Mouse (Mus musculus): ENCODE results near the gene Nol7. TPM values are rescaled to one million over a fixed set of nuclear protein-coding genes. Genes with fewer than 3 reads are reported as not detected.
A peak's percentile ranks its signal among the peaks of the same experiment; 100 is the strongest.

Gene Nol7
- total RNA-seq (2021): 100 to 1,000 TPM; 102 to 103 TPM

GRCm38 (mm10) chr13:43398297-43399080 is at the start of gene Nol7:
Nol7 (plus strand) TSS chr13:43398390.
- peak; percentile 96 for DNase-seq
- intact Hi-C loops (cut with DNase I): loop anchor here (5.0 kb wide), 1 partner anchor 216 kb away; no protein-coding TSS in a partner anchor

GRCm38 (mm10) chr13:43349376-43349775 is 48.8 kb upstream of the Nol7 start:
- intact Hi-C loops (cut with DNase I): no loop called here
- DNase-seq: no peak

- no peak for DNase-seq
- intact Hi-C loops (cut with DNase I): no loop called here
Observed at GRCm38 (mm10) chr13:43350489-43351169, 47.6 kb upstream of the Nol7 start.

GRCm38 (mm10) chr13:43353356-43353755 is 44.8 kb upstream of the Nol7 start:
- no peak for DNase-seq
- intact Hi-C loops (cut with DNase I): no loop called here

GRCm38 (mm10) chr13:43354362-43354761 is 43.8 kb upstream of the Nol7 start:
- intact Hi-C loops (cut with DNase I): no loop called here
- no peak for DNase-seq

- intact Hi-C loops (cut with DNase I): no loop called here
- DNase-seq: no peak
Observed at GRCm38 (mm10) chr13:43356346-43357125, 41.7 kb upstream of the Nol7 start.

GRCm38 (mm10) chr13:43360534-43360933 is 37.7 kb upstream of the Nol7 start:
- no peak for DNase-seq
- intact Hi-C loops (cut with DNase I): no loop called here

GRCm38 (mm10) chr13:43362353-43362752 is 35.8 kb upstream of the Nol7 start:
- intact Hi-C loops (cut with DNase I): no loop called here
- DNase-seq: peak; percentile 35

- DNase-seq: peak; percentile 92
- intact Hi-C loops (cut with DNase I): no loop called here
Observed at GRCm38 (mm10) chr13:43364985-43365824, 33.0 kb upstream of the Nol7 start, which contains the start of gene Sirt5. Sirt5 (plus strand) TSS chr13:43365496.

- intact Hi-C loops (cut with DNase I): no loop called here
- DNase-seq: no peak
Observed at GRCm38 (mm10) chr13:43365825-43366184, 32.4 kb upstream of the Nol7 start.

GRCm38 (mm10) chr13:43370063-43370462 is 28.1 kb upstream of the Nol7 start:
- intact Hi-C loops (cut with DNase I): loop anchor here (10.0 kb wide), 1 partner anchor 195 kb away; the partner anchor contains the start of gene Tbc1d7
- no peak for DNase-seq

GRCm38 (mm10) chr13:43372892-43373291 is 25.3 kb upstream of the Nol7 start:
- intact Hi-C loops (cut with DNase I): loop anchor here (10.0 kb wide), 1 partner anchor 198 kb away; the partner anchor contains the start of gene Tbc1d7

GRCm38 (mm10) chr13:43374205-43374604 is 24.0 kb upstream of the Nol7 start:
- DNase-seq: no peak
- intact Hi-C loops (cut with DNase I): loop anchor here (10.0 kb wide), 1 partner anchor 199 kb away; the partner anchor contains the start of gene Tbc1d7

More at GRCm38 (mm10) chr13:43372892-43373291, 25.3 kb upstream of the Nol7 start:
- no peak for DNase-seq

GRCm38 (mm10) chr13:43374918-43375432 is 23.2 kb upstream of the Nol7 start:
- intact Hi-C loops (cut with DNase I): loop anchor here (10.0 kb wide), 1 partner anchor 200 kb away; the partner anchor contains the start of gene Tbc1d7
- no peak for DNase-seq

- no peak for DNase-seq
- intact Hi-C loops (cut with DNase I): loop anchor here (10.0 kb wide), 1 partner anchor 205 kb away; the partner anchor contains the start of gene Tbc1d7
Observed at GRCm38 (mm10) chr13:43379989-43380388, 18.2 kb upstream of the Nol7 start.

- intact Hi-C loops (cut with DNase I): no loop called here
- no peak for DNase-seq
Observed at GRCm38 (mm10) chr13:43385321-43385720, 12.9 kb upstream of the Nol7 start.

GRCm38 (mm10) chr13:43397700-43398296 is 392 bp upstream of the Nol7 start:
- intact Hi-C loops (cut with DNase I): loop anchor here (5.0 kb wide), 1 partner anchor 215 kb away; no protein-coding TSS in a partner anchor
- DNase-seq: no peak

GRCm38 (mm10) chr13:43399576-43399975 is 1.4 kb downstream of the Nol7 start:
- intact Hi-C loops (cut with DNase I): loop anchor here (5.0 kb wide), 1 partner anchor 217 kb away; no protein-coding TSS in a partner anchor
- no peak for DNase-seq

- no peak for DNase-seq
- intact Hi-C loops (cut with DNase I): no loop called here
Observed at GRCm38 (mm10) chr13:43412311-43412710, 14.1 kb downstream of the Nol7 start.

Measured in left cerebral cortex, postnatal 4 days (tissue).